Comparison of ENCODE assay signal across 21 mouse cellular contexts in genomic region chr1:105759422-105760165, GRCm38 (mm10).
"Had no signal": no experiment of that assay in that cellular context is flagged by ENCODE, and none has a peak within 500 bp of the region (broad histone marks: within the 10 kb centered on the region; RNA-seq: fewer than 3 reads in every experiment).

No protein-coding gene starts in this region.

- H3K4me3 ChIP-seq: liver, embryonic 15.5 days; lung, embryonic 15.5 days; megakaryocyte, embryonic 14.5 days; midbrain, embryonic 13.5 days; midbrain, embryonic 15.5 days; neural tube, embryonic 12.5 days; stomach, embryonic 15.5 days had no signal

- H3K36me3 ChIP-seq: liver, embryonic 15.5 days; lung, embryonic 15.5 days; neural tube, embryonic 12.5 days; stomach, embryonic 15.5 days had no signal

- H3K4me1 ChIP-seq: liver, embryonic 15.5 days; lung, embryonic 15.5 days; megakaryocyte, embryonic 14.5 days; midbrain, embryonic 13.5 days; midbrain, embryonic 15.5 days; neural tube, embryonic 12.5 days; stomach, embryonic 15.5 days had no signal

- ATAC-seq: liver, postnatal 0 days; lung, postnatal 0 days; midbrain, embryonic 13.5 days; midbrain, embryonic 15.5 days had no signal

- H3K9ac ChIP-seq: liver, embryonic 15.5 days; liver, postnatal 0 days; lung, embryonic 15.5 days; midbrain, embryonic 13.5 days; midbrain, embryonic 15.5 days; neural tube, embryonic 12.5 days; stomach, embryonic 15.5 days had no signal

- DNase-seq: liver, postnatal 0 days; lung, adult 2 months; lung, postnatal 14 days; lung, postnatal 36 days; retina, postnatal 1 day; right cerebral cortex, adult 18-20 months; right cerebral cortex, postnatal 25 days; right cerebral cortex, postnatal 4 days; thymus, adult 2 months; thymus, postnatal 14 days; thymus, postnatal 36 days had no signal

- H3K27ac ChIP-seq: liver, embryonic 15.5 days; lung, embryonic 15.5 days; macrophage; midbrain, embryonic 13.5 days; midbrain, embryonic 15.5 days; neural tube, embryonic 12.5 days; stomach, embryonic 15.5 days had no signal

- H3K9me3 ChIP-seq: liver, embryonic 15.5 days; midbrain, embryonic 15.5 days; stomach, embryonic 15.5 days had no signal

- H3K4me2 ChIP-seq: liver, embryonic 15.5 days; lung, embryonic 15.5 days; midbrain, embryonic 11.5 days; midbrain, embryonic 13.5 days; midbrain, embryonic 15.5 days; neural tube, embryonic 12.5 days; stomach, embryonic 15.5 days had no signal

- H3K27me3 ChIP-seq: liver, embryonic 15.5 days; lung, embryonic 15.5 days; megakaryocyte, embryonic 14.5 days; midbrain, embryonic 13.5 days; midbrain, embryonic 15.5 days; neural tube, embryonic 12.5 days; stomach, embryonic 15.5 days had no signal
